Mouse (Mus musculus) liver, postnatal 0 days (tissue): ENCODE measurements around the gene Abhd14b.

ENCODE experiments used
- CTCF ChIP-seq: sonication (generic); IDR thresholded peaks from 2 replicates; pipeline ENCODE4 v1.5.1; 2016; ENCODE audit warnings: antibody characterized with exemption, low read depth
- EP300 ChIP-seq: IDR thresholded peaks from 2 replicates; pipeline ENCODE4 v1.6.1; 2016; ENCODE audit warnings: antibody characterized with exemption, low read depth, mild to moderate bottlenecking

DNA sequence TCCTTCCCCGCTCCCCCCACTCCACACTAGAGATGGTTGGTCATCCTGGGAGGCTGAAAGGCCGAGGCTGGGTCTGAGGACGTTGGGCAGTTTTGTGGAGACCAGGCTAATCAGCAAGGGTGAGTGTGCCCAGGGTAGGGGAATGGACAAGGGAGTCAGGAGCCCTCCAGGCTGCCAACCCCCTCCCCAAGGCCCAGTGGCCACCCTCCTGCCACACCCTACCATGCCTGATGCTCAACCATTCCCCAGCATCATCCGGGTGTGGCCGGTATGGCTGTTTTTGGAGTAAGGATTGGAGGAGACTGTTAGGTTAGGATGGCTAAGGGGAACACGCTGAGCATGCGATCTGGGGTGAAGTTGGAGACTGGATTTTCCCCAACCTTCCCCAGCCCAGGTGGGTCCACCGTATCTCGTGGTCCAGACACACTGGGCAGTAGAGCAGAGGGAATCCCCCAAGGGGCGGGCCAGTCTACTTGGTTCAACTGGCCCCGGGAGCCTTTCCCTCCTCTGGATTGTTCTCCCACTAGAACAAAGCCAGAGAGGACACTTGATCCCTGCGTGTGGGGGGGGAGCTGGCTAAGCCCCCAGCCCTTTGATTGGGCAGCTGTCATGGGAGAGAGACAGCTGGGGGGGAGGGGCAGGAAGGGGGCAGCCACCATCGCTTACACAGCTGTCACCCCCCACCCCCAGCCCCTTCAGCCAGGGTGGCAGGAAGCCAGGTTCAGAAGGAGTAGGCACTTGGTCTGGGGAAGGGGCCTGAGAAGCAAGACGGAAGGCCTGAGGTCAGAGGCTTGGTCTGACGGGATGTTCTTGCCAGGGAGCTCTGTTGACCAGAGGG is 9.3 kb downstream of the Abhd14b start:
- TF ChIP-seq CTCF = no peak
- TF ChIP-seq EP300 = no peak
